Mouse (Mus musculus) adrenal gland (tissue): ENCODE measurements around the gene Gm13698.
"Not testable (repeated sequence)": the region's sequence is repeated elsewhere in the genome, so short reads cannot be mapped to it uniquely, and the experiment has no call there.

Experiments
- intact Hi-C: fragments of 180-260 bp; cut with DNase I; formaldehyde crosslinking; loops from one replicate; pipeline ENCODE4 v1.15.1; 2025
- long read RNA-seq, 2 experiments: library from polyadenylated mRNA; unstranded; transcript quantifications; one replicate each; pipeline ENCODE4 v2.0.0; 2020; ENCODE audit warnings: borderline replicate concordance in 1 of 2; ENCODE audit not compliant: insufficient replicate concordance in 1 of 2

Gene Gm13698
- long read RNA-seq, experiment 1: 0 reads
- long read RNA-seq, experiment 2: 0 reads

DNA sequence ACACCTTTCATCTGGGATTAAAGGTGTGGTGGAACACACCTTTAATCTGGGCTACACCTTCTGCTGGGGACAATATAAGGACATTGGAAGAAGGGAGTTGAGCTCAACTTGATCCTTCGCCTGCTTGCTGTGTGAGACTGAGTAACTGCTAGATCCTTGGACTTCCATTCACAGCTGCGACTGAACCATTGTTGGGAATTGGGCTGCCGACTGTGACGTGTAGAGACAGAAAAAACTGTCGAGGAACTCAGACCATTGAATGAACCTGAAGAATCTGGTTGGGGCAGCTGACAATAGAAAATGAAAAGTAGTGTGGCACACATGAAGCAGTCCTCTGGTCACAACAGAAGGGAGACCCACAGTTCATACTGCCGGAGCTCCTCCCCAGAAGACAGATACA, at the start of gene Gm13698:
Gm13698 (plus strand) TSS at position 301 of the 400 bp plus-strand sequence.
- intact Hi-C loops: not testable (repeated sequence)

- intact Hi-C loops: no loop called here
Observed at GRCm38 (mm10) chr2:83929478-83930088, 25.9 kb upstream of the Gm13698 start.

DNA sequence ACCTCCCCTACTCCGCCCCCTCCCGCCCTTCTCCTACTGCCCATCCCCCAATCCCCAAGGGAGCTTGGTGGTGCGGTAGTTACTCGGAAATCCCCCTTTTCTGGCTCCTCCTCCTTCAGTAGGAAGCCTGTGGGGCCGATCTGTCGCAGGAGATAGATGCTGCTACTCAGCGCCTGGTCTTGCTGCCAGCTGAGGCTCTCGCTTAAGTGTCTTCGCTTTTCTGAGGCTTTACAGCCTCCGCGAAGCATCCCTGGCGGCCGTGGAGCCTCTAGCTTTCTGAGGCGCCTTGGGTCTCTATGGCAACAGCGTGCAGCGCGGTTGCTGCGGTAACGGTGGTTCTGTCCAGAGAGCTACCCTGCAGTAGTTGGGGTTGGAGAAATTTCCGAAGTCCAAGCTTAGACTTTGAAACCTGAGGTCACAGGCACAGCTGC, 14.5 kb upstream of the Gm13698 start, which contains the start of gene Zswim2:
Zswim2 (minus strand) TSS at position 298 of the 431 bp plus-strand sequence.
- intact Hi-C loops: no loop called here

GRCm38 (mm10) chr2:83941378-83941777, 14.1 kb upstream of the Gm13698 start:
- intact Hi-C loops: no loop called here

- intact Hi-C loops: no loop called here
Observed at GRCm38 (mm10) chr2:83941792-83942191, 13.7 kb upstream of the Gm13698 start.

GRCm38 (mm10) chr2:83961203-83961602, 5.7 kb downstream of the Gm13698 start, which contains the start of gene Gm13693:
TSS of gene Gm13693 (plus strand) at chr2:83961503.
- intact Hi-C loops: not testable (repeated sequence)

- intact Hi-C loops: not testable (repeated sequence)
Observed at GRCm38 (mm10) chr2:83967013-83967412, 11.5 kb downstream of the Gm13698 start, which contains the start of gene Gm13695. TSS of gene Gm13695 (plus strand) at chr2:83967313.

DNA sequence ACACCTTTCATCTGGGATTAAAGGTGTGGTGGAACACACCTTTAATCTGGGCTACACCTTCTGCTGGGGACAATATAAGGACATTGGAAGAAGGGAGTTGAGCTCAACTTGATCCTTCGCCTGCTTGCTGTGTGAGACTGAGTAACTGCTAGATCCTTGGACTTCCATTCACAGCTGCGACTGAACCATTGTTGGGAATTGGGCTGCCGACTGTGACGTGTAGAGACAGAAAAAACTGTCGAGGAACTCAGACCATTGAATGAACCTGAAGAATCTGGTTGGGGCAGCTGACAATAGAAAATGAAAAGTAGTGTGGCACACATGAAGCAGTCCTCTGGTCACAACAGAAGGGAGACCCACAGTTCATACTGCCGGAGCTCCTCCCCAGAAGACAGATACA, 17.3 kb downstream of the Gm13698 start, which contains the start of gene Gm13696:
Gm13696 (plus strand) TSS at position 301 of the 400 bp plus-strand sequence.
- intact Hi-C loops: not testable (repeated sequence)

DNA sequence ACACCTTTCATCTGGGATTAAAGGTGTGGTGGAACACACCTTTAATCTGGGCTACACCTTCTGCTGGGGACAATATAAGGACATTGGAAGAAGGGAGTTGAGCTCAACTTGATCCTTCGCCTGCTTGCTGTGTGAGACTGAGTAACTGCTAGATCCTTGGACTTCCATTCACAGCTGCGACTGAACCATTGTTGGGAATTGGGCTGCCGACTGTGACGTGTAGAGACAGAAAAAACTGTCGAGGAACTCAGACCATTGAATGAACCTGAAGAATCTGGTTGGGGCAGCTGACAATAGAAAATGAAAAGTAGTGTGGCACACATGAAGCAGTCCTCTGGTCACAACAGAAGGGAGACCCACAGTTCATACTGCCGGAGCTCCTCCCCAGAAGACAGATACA, 23.1 kb downstream of the Gm13698 start, which contains the start of gene Gm13694:
Gm13694 (plus strand) TSS at position 301 of the 400 bp plus-strand sequence.
- intact Hi-C loops: not testable (repeated sequence)

DNA sequence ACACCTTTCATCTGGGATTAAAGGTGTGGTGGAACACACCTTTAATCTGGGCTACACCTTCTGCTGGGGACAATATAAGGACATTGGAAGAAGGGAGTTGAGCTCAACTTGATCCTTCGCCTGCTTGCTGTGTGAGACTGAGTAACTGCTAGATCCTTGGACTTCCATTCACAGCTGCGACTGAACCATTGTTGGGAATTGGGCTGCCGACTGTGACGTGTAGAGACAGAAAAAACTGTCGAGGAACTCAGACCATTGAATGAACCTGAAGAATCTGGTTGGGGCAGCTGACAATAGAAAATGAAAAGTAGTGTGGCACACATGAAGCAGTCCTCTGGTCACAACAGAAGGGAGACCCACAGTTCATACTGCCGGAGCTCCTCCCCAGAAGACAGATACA, 28.9 kb downstream of the Gm13698 start, which contains the start of gene Gm13697:
Gm13697 (plus strand) TSS at position 301 of the 400 bp plus-strand sequence.
- intact Hi-C loops: not testable (repeated sequence)

GRCm38 (mm10) chr2:83990253-83990652, 34.8 kb downstream of the Gm13698 start, which contains the start of gene Gm13691:
TSS of gene Gm13691 (plus strand) at chr2:83990553.
- intact Hi-C loops: not testable (repeated sequence)

GRCm38 (mm10) chr2:83993639-83994255, 38.3 kb downstream of the Gm13698 start:
- intact Hi-C loops: not testable (repeated sequence)

DNA sequence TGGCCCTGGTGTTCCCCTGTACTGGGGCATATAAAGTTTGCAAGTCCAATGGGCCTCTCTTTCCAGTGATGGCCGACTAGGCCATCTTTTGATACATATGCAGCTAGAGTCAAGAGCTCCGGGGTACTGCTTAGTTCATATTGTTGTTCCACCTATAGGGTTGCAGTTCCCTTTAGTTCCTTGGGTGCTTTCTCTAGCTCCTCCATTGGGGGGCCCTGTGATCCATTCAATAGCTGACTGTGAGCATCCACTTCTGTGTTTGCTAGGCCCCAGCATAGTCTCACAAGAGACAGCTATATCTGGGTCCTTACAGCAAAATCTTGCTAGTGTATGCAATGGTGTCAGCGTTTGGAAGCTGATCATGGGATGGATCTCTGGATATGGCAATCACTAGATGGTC, 39.0 kb downstream of the Gm13698 start:
- intact Hi-C loops: not testable (repeated sequence)
